Mouse (Mus musculus) frontal cortex, postnatal 14 days (tissue): Measurements from ENCODE around the gene Psmc5.
"Not testable (repeated sequence)": the region's sequence is repeated elsewhere in the genome, so short reads cannot be mapped to it uniquely, and the experiment has no call there.

Experiments used
- DNase-seq, 2 experiments: peaks; one replicate each; pipeline ENCODE4 v3.0.0; 2022; ENCODE audit warnings: low spot score in 2 of 2

Gene Psmc5

DNA sequence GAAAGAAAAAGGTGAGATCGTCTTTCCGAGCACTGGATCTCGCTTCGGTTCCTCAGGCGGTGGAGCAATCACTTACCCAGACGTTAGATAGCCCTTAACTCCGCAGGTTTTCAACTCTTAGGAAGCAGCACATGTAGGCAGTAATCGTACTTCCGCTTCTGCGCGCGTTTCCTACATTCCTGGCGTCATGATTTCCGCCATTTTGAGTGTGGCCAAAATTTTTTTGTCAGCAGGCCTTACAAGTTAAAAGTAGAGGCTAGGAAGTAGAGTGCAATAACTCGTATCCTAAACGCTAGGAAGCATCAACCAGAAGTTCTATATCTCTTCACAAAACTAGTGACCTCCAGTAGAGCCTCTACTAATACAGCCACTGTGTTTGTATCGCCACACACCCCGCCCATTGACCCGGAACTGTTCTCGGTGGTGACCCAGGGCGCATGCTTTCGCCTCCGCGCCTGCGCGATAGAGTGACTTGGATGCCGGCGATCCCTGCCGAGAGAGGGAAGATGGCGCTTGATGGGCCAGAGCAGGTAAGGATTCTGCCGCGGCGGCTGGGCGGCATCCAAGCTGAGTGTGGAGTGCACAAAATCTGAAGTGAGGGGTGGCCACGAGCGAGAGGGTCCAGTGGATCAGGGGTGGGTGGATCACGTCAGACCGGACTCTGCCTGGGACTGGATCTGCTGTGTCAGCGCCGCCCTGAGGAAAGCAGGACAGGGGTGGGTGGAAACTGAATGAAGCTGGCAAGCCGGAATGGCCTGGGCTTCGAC is at the start of gene Psmc5, which contains the start of gene Ftsj3:
Gene Psmc5, plus strand, starts transcription at position 470 of the 767 bp plus-strand sequence.
Gene Ftsj3, minus strand, starts transcription at position 395 of the 767 bp plus-strand sequence.
- DNase-seq = peak; percentile 94 to 96

DNA sequence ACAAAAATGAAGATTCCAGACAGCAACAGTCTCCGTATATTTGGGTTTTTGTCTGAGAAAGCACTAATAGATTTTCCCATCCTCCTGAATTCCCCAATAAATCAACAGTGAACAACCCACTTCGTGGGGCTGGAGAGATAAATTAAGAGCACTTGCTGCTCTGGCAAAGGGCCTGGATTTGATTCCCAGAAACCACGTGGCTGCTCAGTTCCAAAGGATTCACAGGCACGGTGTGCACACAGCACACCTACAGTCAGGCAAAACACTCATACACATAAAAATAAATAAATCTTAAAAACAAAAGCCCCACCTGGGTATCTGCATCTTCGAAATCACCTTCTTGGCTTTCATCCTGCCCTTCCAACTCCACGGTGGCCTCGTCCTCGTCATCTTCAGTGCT is 43.2 kb upstream of the Psmc5 start:
- DNase-seq = no peak

- no peak for DNase-seq
These were observed 41.1 kb upstream of the Psmc5 start for GRCm38 (mm10) chr11:106214856-106215255.

DNA sequence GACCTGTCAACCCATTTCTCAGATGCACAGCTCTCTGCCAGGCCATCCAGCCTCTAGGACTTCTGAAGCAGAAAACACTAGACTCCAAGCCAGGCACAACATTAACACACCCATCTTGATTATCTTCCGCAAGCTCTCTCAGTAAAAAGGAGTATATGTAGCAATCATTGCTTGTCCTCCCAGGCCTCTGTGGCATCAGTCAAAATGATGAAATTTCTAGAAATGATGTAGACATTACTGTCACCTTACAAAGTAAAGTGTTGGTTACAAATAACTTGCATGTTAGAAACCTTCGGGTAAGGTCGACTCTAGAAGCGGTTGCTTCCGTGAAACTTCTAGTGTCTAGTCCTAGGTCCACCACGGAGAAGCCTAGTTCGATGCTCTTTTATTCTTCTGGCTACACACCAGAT is 40.5 kb upstream of the Psmc5 start:
- no peak for DNase-seq

- peak; percentile 93 to 97 for DNase-seq
These were observed 39.8 kb upstream of the Psmc5 start, which contains the start of gene Ccdc47 for GRCm38 (mm10) chr11:106215927-106216729. Gene Ccdc47, minus strand, starts transcription at chr11:106216344.

GRCm38 (mm10) chr11:106216730-106217490 is 39.0 kb upstream of the Psmc5 start, which contains the start of gene Ddx42:
Gene Ddx42, plus strand, starts transcription at chr11:106216926.
- peak; percentile 88 to 90 for DNase-seq

GRCm38 (mm10) chr11:106220603-106221002 is 35.4 kb upstream of the Psmc5 start:
- no peak for DNase-seq

DNA sequence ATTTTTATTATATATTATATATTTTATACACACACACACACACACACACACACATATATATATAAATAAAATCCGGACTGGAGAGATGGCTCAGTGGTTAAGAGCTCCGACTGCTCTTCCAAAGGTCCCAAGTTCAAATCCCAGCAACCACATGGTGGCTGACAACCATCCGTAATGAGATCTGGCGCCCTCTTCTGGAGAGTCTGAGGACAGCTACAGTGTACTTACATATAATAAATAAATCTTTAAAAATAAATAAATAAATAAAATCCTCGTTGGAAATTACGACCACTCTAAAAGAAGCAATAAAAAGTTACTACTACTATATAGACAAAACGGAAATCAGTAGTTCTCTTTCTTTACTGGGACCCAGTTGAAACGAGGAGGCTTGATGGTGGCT is 22.0 kb upstream of the Psmc5 start:
- not testable (repeated sequence) for DNase-seq

GRCm38 (mm10) chr11:106246834-106247233 is 9.1 kb upstream of the Psmc5 start:
- DNase-seq = no peak

GRCm38 (mm10) chr11:106249326-106249725 is 6.6 kb upstream of the Psmc5 start:
- DNase-seq = no peak

- DNase-seq = no peak
These were observed 1.2 kb upstream of the Psmc5 start for GRCm38 (mm10) chr11:106254767-106255166.

GRCm38 (mm10) chr11:106255174-106255573 is 780 bp upstream of the Psmc5 start:
- DNase-seq = no peak

- DNase-seq = no peak
These were observed 821 bp downstream of the Psmc5 start for GRCm38 (mm10) chr11:106256775-106257174.

GRCm38 (mm10) chr11:106260826-106261450 is 5.0 kb downstream of the Psmc5 start:
- no peak for DNase-seq

DNA sequence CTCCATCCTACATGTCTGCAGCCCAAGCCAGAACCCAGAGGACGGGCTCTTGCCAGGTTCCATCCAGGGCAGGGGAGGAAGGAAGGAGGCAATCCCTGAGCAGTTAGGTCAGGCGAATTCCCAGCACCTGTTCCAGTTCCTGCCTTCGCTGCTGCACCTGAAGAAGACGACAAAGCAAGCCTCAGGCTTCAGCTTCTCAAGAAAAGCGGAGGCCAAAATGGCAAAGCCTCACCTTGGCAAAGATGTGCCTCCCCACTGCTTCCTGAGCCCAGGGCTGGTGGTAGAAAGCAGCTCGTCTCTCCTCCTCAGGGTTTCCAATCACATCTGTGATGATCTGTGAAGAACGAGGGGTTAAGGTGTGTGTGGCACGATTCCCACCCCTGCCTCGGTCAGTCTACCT is 8.0 kb downstream of the Psmc5 start:
- no peak for DNase-seq

DNA sequence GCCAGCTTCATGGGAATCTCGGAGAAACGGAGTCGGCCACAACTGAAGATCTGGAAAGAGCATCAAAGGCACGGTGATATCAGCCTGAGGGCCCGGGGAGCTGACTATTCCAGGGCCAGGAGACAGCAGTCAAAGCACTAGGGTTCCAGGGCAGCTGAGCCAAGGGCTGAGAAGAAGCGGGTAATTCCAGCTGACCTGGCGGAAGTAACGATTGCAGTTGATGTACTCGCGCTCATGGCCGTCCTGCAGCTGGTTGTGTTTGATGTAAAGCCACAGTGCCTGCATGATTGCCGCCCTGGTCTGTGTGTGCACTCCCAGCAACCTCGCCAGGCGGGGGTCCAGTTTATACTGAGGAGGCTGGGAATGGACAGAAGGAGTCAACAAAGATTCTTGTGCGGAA is 9.0 kb downstream of the Psmc5 start:
- DNase-seq = no peak

- DNase-seq = no peak
These were observed 9.6 kb downstream of the Psmc5 start for GRCm38 (mm10) chr11:106265570-106265969.

DNA sequence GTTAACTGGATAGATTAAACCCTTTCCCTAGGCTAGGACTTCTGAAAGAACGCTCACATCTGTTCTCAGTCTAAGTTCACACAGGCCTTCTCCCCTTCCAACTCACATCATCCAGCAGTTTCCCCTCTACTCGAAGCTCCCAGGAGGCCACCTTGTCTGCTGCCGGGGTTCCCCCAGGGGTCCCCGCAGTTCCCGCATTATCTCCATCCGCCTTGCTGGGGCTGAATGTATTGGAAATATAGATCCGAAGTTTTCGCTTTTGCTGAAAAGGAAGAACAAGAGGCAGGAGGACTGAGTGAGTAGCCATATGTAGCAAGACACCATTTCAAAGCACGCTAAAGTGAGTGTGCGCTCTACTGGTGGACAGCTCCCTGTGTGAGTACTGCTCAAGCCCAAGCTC is 10.5 kb downstream of the Psmc5 start:
- DNase-seq = no peak

DNA sequence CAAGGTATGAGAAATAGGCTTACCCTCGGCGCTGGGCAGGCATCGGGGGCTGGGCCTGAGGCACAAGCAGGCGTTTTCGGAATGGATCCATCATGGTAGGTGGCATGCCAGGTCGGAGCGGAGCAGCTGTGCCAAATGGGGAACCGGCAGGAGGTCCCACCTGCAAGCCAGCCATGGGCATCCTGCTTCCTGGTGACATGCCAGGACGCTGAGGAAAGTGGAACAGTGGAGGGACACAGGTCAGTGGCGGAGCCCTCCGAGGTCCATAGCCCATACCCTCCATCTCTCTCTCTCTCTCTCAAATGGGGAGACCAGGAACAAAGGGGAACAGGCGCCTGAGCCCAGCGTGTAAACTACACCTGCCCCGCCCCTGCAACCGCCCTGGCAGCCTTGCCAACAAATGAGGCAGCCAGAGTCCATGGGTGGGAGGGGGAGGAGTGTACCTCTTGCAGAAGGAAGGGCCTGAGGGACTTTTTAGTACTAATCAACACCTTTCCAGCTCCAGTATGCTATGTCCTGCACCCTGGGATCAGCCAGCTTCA is 11.4 kb downstream of the Psmc5 start:
- no peak for DNase-seq

- DNase-seq = no peak
These were observed 11.9 kb downstream of the Psmc5 start for GRCm38 (mm10) chr11:106267871-106268270.
